Mouse (Mus musculus): ENCODE data around the gene Mdk.

- TF ChIP-seq POLR2A (IDR thresholded peaks at IDR 0.05; ENCODE audit: borderline replicate concordance, extremely low read depth, insufficient read depth, insufficient read length, poor library complexity, severe bottlenecking) (no peak), CTCF (IDR thresholded peaks at IDR 0.05; ENCODE audit: borderline replicate concordance, extremely low read depth, insufficient read depth, insufficient read length) (no peak)
Observed at GRCm38 (mm10) chr2:91924726-91925125, 7.4 kb downstream of the Mdk start.
